Mouse (Mus musculus) kidney, postnatal 36 days (tissue): Measurements from ENCODE around the gene Ddb1.
"Not testable (repeated sequence)": the region's sequence is repeated elsewhere in the genome, so short reads cannot be mapped to it uniquely, and the experiment has no call there.

ENCODE experiments used
- DNase-seq, 2 experiments: peaks; one replicate each; pipeline ENCODE4 v3.0.0; 2021 to 2022; ENCODE audit warnings: mixed read lengths in 2 of 2

Ddb1 gene

DNA sequence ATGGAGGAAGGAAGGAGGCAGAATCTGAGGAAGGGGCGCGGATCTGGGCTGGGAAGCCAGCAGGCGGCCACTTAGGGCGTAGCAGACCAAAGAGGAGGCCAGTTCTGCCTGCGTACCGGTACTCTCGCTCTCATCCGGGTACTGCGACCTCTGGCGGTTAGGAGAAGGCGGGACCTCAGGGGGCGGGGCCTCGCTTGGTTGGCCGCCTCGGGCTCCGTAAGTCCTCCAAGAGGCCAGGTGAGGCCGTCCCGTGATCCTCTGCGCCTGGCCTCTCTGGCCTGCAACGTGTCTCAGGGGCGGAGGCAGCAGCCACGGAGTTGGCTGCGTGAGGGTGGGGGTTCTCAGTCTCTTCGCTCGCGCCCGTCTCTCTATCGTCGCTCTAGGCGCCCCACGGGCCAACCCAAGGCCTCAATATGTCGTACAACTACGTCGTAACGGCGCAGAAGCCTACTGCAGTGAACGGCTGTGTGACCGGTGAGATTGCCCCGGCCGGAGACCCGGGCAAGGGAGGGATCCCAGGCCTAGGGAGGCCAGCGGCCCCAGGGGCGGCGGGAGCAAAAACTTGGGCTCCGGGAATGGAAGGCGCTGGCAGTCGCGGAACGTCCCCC lies at the start of gene Ddb1, which contains the start of gene Tkfc:
Gene Ddb1, plus strand, starts transcription at position 35 of the 608 bp plus-strand sequence.
Gene Tkfc, minus strand, starts transcription at position 362 of the 608 bp plus-strand sequence.
- DNase-seq = peak; percentile 99 to 100

DNA sequence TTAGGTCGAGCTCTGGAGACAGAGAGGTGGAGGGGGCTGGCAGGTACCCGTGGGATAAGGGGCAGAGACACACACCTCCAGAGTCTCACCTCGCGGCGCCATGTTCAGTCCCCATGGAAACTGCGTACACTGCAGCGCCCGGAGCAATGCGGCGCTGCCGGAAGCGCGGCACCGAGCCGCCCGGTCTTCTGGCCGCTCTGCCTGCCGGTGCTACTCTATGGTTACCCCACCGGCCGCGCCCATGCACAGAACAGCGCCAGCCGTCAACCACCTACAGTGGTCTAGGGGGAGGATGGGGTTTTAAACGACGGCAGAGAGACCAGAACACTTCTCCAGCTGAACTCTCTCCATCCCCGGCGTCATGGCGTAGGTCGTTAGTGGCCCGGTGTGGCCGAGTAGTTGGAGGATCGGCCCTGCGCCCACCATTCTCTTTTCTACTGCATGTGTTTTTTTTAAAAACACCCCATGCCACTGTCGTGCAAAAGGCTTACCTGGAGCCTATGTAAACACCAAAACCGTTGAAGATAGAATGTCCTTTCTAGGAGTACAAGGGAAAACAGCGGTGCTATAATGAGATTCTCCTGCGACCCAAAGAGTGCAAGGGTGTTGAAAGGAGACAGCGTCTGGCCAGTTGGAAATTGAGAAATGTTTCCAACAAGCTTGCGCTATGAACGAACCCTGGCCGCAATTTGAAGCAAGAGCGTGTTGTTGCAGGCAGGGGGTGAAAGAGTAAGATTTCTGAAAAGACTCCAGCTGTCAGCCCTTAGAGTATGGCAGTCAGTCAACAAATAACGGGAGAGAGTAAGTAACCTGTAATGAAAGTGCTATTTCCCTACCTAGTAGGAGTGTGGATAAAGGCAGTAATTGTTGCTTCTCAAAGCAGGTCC lies 49.3 kb upstream of the Ddb1 start, which contains the start of gene Tmem216:
Gene Tmem216, minus strand, starts transcription at position 615 of the 887 bp plus-strand sequence.
- peak; percentile 86 to 92 for DNase-seq

GRCm38 (mm10) chr19:10557001-10557400 lies 48.1 kb upstream of the Ddb1 start:
- no peak for DNase-seq

GRCm38 (mm10) chr19:10557430-10557829 lies 47.7 kb upstream of the Ddb1 start:
- no peak for DNase-seq

GRCm38 (mm10) chr19:10557837-10558375 lies 47.2 kb upstream of the Ddb1 start:
- not testable (repeated sequence) for DNase-seq

DNA sequence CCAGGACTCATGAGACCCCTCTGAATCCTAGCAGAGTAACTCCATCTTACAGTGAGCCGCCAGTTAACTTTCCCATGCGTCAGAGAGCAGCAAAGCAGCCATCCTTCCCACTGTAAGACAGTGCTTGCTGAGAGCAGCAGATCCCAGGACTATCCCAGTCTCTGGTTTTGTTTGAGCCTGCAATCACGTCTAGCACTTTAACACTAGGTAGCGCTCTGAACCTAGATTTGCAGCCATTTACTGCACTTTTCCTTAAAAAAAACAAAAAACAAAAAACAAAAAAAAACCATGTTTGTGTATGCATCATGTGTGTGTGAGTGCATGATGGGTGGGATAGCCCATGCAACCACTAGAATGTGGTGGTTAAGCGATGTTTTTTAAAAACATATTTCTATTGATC lies 45.0 kb upstream of the Ddb1 start:
- peak in 1 of 2 experiments; percentile 12 for DNase-seq

- peak in 1 of 2 experiments; percentile 12 for DNase-seq
Measured at GRCm38 (mm10) chr19:10561558-10562314, 43.4 kb upstream of the Ddb1 start.

DNA sequence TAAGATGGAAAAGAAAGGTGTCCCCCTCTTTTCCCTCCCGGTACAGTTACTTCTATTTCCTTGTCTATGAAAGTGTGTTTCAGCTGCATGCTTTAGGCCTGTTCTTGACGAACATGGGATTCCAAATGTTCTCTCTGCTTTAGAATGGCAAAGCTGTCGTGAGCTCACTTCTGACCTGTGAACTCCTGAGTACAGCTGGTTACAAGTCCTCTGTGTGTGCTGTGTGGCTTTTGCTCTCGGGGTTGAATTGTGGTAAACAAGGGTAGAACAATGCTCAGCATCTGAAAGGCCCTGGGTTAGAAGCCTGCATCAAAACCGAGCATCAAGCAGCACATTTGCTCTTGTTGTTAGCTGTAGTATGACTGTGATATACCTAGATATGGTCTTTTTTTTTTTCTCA lies 42.8 kb upstream of the Ddb1 start:
- no peak for DNase-seq

DNA sequence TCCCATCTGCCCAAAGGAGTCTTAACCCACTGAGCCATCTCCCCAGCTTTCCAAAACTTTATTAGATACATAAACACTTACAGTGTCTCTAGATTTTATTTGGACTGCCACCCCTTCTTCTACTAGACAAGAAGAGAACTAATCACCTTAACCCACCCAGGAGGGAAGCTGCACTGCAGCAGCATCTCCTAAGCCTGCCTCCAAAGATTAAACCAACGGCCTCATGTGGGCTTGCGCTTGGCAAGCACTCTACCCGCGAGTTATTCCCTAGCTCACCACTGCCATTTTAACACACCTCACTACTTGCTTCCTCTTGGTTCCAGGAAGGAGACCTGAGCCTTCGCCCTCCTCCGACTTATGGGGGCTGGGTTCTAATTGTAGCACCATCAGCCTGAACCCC lies 40.8 kb upstream of the Ddb1 start:
- no peak for DNase-seq

DNA sequence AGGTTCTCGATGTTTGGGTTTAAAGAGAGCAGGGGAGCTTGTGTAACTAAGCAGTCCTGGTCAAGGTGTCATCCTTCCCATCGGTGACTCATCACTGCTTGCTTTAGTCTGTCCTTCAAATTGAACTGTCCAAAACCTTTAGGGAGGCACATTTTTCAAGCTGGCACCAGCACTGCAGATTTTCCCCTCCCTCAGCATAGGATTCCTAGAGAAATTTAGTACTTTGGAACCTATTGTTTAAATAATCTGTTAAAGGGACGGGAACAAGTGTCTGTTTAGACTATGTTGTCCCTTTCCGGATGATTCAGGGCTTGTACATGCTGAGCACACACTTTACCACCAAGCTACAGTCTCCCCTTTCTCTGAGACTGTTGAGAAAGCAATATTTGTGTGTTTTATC lies 39.9 kb upstream of the Ddb1 start:
- DNase-seq = no peak

DNA sequence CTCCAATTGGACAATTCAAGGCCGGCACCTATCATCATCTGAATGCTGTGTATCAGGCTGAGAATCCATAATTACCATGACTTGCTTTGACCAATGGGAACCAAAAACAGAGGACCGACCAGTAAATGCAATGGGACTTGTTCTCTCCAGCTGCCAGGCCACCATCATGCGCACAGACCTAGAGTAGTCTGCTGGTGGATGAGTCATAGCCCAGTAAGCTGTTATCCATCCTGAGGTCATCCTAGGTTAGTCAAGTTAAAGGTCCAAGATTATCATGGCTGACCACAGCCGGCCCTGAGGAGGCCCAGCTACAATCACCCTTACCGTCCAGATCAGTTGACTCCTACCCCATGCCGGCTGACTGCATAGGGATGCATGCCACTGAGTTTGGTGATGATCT lies 35.5 kb upstream of the Ddb1 start:
- DNase-seq = no peak

GRCm38 (mm10) chr19:10576690-10577561 lies 28.2 kb upstream of the Ddb1 start, which contains the start of the genes Cyb561a3 and Tmem138:
Gene Cyb561a3 (plus strand): TSS chr19:10577172.
Gene Tmem138 (minus strand): TSS chr19:10577362.
- peak; percentile 94 to 95 for DNase-seq

DNA sequence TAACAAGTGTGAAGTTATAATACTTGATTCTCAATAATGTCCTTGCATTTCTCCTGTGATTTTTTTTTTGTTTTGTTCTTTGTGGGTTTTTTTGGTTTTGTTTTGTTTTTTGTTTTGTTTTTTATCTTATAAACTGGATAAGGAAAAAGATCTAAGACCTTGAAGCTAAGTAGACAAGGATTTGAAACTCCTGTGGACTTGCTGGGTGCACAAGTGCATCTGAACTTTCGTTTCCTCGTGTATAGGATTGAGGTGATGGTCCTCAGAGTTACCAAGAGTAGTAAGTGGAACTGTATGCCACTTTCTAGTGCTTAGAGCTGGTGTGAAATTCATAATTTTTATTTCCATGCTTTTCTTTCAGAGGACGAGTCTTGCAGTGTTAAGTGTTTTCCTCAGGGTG lies 25.0 kb upstream of the Ddb1 start:
- no peak for DNase-seq

GRCm38 (mm10) chr19:10580761-10581160 lies 24.4 kb upstream of the Ddb1 start:
- DNase-seq = no peak

DNA sequence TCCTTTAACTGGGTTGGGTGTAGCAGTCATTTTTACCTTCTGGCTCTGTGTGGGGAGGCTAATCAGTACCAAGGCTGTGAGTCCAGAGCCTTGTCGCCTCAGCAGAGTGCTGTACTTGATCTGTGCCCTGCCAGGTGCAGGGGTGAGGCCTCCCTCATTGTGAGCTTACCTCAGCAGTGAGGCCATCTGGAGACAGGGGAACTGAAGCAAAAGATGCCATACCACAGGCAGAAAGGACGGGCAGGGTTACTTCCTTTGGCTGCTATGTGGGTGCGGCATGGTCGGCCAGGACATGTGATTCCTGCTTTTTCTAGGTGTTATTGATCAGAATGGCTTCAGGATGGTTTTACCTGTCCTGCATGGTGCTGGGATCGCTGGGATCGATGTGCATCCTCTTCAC lies 23.1 kb upstream of the Ddb1 start:
- no peak for DNase-seq

DNA sequence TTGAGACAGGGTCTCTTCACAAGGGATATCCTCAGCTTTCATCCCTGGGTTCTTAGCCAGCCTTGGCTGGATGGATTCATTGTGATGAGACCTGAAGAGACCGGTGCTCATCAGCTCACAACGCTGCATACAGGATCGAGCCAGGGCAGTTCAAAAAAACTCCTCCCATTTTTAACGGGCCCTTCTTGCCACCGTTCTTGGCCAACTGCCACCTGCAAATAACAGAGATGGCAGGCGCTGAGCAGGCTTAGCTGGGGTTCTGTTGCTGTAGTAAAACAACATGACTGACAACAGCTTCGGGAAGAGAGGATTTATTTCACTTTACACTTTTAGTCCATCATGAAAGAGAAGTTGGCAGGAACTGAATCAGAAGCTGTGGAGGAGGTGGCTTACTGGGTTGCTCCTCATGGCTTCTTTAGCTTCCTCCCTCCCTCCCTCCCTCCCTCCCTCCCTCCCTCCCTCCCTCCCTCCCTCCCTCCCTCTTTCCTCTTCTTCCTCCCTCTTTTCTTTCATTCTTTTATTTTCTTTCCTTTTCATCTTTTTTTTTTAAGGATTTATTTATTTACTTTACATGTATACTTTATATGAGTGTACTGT lies 21.5 kb upstream of the Ddb1 start:
- DNase-seq = no peak

- DNase-seq = no peak
Measured at GRCm38 (mm10) chr19:10585112-10585511, 20.0 kb upstream of the Ddb1 start.

GRCm38 (mm10) chr19:10587231-10587630 lies 17.9 kb upstream of the Ddb1 start:
- DNase-seq = no peak

DNA sequence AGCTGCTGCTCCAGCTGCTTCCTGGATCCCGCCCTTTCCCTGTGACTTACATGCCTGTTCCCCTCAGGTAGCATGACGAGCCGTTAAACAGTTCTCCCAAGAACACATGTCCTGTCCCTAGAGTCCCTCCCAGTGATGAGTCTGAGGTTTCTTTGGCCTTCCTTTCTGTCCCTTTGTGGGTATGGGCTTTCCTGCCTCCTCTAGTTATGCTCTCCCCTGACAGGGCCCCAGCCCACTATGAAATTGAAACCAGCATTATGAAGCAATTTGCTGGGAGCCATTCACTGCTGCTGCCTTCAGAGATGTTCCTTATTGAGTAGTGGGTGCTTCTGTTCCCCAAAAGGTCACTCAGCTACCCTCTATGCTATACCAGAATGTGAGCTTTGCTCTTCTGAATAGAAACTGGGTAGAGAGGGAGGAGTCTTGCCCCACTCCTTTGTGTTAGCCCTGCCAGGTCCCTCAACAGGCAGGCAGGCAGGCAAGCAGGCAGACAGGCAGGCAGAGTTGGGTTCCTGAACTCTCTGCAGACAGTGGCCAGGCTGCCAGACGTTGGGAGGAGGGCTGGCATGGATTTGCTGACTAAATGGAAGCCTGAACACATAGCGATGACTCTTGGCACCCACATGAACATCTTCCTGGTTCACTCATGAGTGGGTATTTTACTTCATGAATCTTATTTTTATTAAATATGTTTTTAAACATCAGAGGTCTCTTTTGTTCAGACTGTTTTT lies 15.8 kb upstream of the Ddb1 start:
- DNase-seq = no peak

GRCm38 (mm10) chr19:10590301-10590700 lies 14.8 kb upstream of the Ddb1 start:
- no peak for DNase-seq
